Mouse (Mus musculus): ENCODE measurements around the gene Arhgap42. TPM values are rescaled to one million over a fixed set of nuclear protein-coding genes. Genes with fewer than 3 reads are reported as not detected.

The Arhgap42 gene
- total RNA-seq, 1 experiment, result 4.3 TPM

DNA sequence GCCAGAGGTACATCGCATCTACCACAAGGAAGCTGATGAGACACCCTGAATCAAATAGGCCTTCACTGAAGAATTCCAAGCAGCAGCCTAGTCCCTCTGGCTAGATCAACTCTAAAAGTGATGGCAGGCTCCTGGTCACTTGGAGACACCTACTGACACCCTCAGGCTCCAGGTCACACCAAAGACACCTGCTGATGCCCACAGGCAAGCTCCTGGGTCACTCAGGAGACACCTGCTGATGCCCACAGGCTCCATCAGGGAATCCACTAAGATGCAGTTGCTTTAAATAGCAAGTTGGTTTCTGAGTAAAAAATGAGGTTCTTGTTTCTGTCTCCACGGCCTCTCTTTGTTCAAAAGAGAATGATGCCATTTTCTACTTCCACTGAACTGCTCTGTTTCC lies 81.5 kb downstream of the Arhgap42 start:
- TF ChIP-seq ZNF384 (IDR thresholded peaks at IDR 0.05; ENCODE audit: low read depth, low read length) (no peak), MAFK (IDR thresholded peaks at IDR 0.05; ENCODE audit: insufficient read depth, low read depth, low read length) (no peak), HCFC1 (IDR thresholded peaks at IDR 0.05; ENCODE audit: borderline replicate concordance, insufficient read depth, low read length) (no peak), ZC3H11A (IDR thresholded peaks at IDR 0.05; ENCODE audit: borderline replicate concordance, low read depth, low read length) (no peak), CHD2 (IDR thresholded peaks at IDR 0.05; ENCODE audit: low read depth, low read length) (no peak)
- Histone ChIP-seq H3K27ac (ENCODE audit: insufficient read depth, low read depth, low read length, poor library complexity, severe bottlenecking) (no peak overlapping the region), H3K9ac (ENCODE audit: insufficient read depth, low read depth, low read length, poor library complexity, severe bottlenecking) (no peak overlapping the region), H3K4me3 (ENCODE audit: insufficient read depth in 1 of 2, low read depth in 1 of 2, low read length in 2 of 2, poor library complexity in 1 of 2, severe bottlenecking in 1 of 2) (no peak overlapping the region), H3K9me3 (ENCODE audit: control insufficient read depth, insufficient read depth, low read depth, low read length) (no peaks in the 10 kb centered on the region), H3K36me3 (ENCODE audit: control insufficient read depth, insufficient read depth, low read length, poor library complexity, severe bottlenecking) (no peaks in the 10 kb centered on the region), H3K4me1 (ENCODE audit: control insufficient read depth in 2 of 2, insufficient read depth in 2 of 2, low read length in 2 of 2, poor library complexity in 1 of 2) (peaks cover 0 to 2% of the 10 kb centered on the region in 2 experiments; a peak in 2 of 4 replicates)
- DNase-seq (ENCODE audit: low read depth, low spot score), result no peak
- in situ Hi-C loops (cut with MboI; ENCODE audit: low sequenced_read_pairs in 2 of 2, unreplicated experiment in 2 of 2), result no loop called here

DNA sequence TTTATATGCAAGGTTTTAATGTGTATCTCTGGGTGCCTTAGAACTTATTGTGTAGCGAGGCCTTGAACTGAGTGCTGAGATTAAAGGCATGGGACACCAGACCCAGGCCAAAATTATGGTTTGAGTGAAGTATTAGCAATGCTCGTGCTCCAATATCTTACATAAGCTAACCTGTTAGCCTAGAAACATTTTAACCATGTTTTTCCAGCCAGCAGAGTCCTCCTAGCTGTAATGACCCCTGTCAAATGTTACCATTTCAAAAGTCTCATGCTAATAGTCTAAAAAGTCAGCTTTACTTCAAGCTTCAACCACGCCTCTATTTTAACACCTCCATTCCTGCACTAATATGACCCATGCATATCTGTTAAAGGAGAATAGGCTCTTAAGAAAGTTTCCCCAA lies 84.3 kb downstream of the Arhgap42 start:
- Histone ChIP-seq H3K9me3 (ENCODE audit: control insufficient read depth, insufficient read depth, low read depth, low read length) (no peaks in the 10 kb centered on the region), H3K36me3 (ENCODE audit: control insufficient read depth, insufficient read depth, low read length, poor library complexity, severe bottlenecking) (no peaks in the 10 kb centered on the region), H3K9ac (ENCODE audit: insufficient read depth, low read depth, low read length, poor library complexity, severe bottlenecking) (no peak overlapping the region), H3K27ac (ENCODE audit: insufficient read depth, low read depth, low read length, poor library complexity, severe bottlenecking) (no peak overlapping the region), H3K4me3 (ENCODE audit: insufficient read depth in 1 of 2, low read depth in 1 of 2, low read length in 2 of 2, poor library complexity in 1 of 2, severe bottlenecking in 1 of 2) (no peak overlapping the region), H3K4me1 (ENCODE audit: control insufficient read depth in 2 of 2, insufficient read depth in 2 of 2, low read length in 2 of 2, poor library complexity in 1 of 2) (no peaks in the 10 kb centered on the region; a peak in 2 of 4 replicates)
- in situ Hi-C loops (cut with MboI; ENCODE audit: low sequenced_read_pairs in 2 of 2, unreplicated experiment in 2 of 2), result no loop called here
- TF ChIP-seq MAFK (IDR thresholded peaks at IDR 0.05; ENCODE audit: insufficient read depth, low read depth, low read length) (no peak), CHD2 (IDR thresholded peaks at IDR 0.05; ENCODE audit: low read depth, low read length) (no peak), HCFC1 (IDR thresholded peaks at IDR 0.05; ENCODE audit: borderline replicate concordance, insufficient read depth, low read length) (no peak), ZNF384 (IDR thresholded peaks at IDR 0.05; ENCODE audit: low read depth, low read length) (no peak), ZC3H11A (IDR thresholded peaks at IDR 0.05; ENCODE audit: borderline replicate concordance, low read depth, low read length) (no peak)
- no peak for DNase-seq (ENCODE audit: low read depth, low spot score)

DNA sequence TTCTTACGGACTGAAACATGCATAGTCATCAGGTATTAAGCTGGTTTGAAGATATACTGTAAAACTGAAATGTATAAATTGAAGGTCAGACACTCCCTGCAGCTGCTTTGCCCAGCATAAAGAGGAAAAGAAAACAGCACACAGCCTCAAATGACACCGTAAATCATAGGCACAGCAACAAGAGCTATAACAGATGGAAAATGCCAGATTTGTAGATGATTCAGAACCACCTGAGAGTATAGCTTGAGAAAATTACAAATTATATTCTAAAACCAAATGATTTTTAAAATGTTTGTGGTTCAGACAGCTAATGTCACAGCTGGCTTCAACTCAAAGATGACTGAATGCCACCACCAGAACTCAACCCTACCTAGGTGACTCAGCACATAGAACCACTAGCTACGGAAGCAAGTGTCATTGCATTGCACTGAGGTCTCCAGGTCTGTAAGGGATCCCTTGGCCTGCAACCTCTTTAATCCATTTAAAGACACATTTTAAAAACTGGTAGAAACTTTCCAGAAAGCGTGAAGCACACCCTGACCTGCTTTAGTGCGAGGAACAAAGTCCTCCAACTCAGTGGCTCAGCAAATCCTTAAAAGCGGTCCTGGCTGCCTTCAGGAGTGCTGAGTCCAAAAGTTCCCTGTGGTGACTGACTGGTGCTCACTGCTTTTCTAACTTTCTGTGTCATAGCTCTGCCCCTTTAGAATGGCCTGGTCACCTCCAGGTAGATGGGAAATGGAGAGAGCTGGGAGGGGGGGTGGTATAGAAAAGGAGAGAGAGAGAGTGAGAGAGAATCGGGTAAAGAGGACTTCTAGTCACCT lies 94.4 kb downstream of the Arhgap42 start:
- Histone ChIP-seq H3K4me1 (ENCODE audit: control insufficient read depth in 2 of 2, insufficient read depth in 2 of 2, low read length in 2 of 2, poor library complexity in 1 of 2) (no peaks in the 10 kb centered on the region), H3K4me3 (ENCODE audit: insufficient read depth in 1 of 2, low read depth in 1 of 2, low read length in 2 of 2, poor library complexity in 1 of 2, severe bottlenecking in 1 of 2) (no peak overlapping the region), H3K9me3 (ENCODE audit: control insufficient read depth, insufficient read depth, low read depth, low read length) (no peaks in the 10 kb centered on the region), H3K27ac (ENCODE audit: insufficient read depth, low read depth, low read length, poor library complexity, severe bottlenecking) (no peak overlapping the region), H3K9ac (ENCODE audit: insufficient read depth, low read depth, low read length, poor library complexity, severe bottlenecking) (no peak overlapping the region), H3K36me3 (ENCODE audit: control insufficient read depth, insufficient read depth, low read length, poor library complexity, severe bottlenecking) (no peaks in the 10 kb centered on the region)
- TF ChIP-seq HCFC1 (IDR thresholded peaks at IDR 0.05; ENCODE audit: borderline replicate concordance, insufficient read depth, low read length) (no peak), CHD2 (IDR thresholded peaks at IDR 0.05; ENCODE audit: low read depth, low read length) (no peak), MAFK (IDR thresholded peaks at IDR 0.05; ENCODE audit: insufficient read depth, low read depth, low read length) (no peak), ZC3H11A (IDR thresholded peaks at IDR 0.05; ENCODE audit: borderline replicate concordance, low read depth, low read length) (no peak), ZNF384 (IDR thresholded peaks at IDR 0.05; ENCODE audit: low read depth, low read length) (no peak)
- DNase-seq (ENCODE audit: low read depth, low spot score), result no peak
- in situ Hi-C loops (cut with MboI; ENCODE audit: low sequenced_read_pairs in 2 of 2, unreplicated experiment in 2 of 2), result no loop called here

DNA sequence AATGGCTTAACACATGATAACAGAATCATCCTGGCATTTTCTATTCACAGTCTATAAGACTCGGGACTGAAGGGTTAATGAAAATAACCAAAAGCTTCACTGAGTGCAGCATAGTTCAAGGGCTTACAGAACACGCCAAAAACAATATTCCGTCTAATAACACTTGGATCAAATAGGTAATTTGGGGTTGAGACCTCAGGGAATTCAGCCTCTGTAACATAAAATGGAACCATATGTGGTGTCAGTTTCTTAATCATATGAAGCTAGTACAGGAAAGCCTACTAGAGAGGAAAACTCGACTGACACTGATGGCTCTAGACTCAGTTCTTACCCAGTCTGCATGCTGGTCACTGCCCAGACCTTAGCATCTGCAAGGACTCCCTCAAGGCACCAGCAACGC lies 95.8 kb downstream of the Arhgap42 start:
- Histone ChIP-seq H3K9me3 (ENCODE audit: control insufficient read depth, insufficient read depth, low read depth, low read length) (no peaks in the 10 kb centered on the region), H3K27ac (ENCODE audit: insufficient read depth, low read depth, low read length, poor library complexity, severe bottlenecking) (no peak overlapping the region), H3K36me3 (ENCODE audit: control insufficient read depth, insufficient read depth, low read length, poor library complexity, severe bottlenecking) (no peaks in the 10 kb centered on the region), H3K4me1 (ENCODE audit: control insufficient read depth in 2 of 2, insufficient read depth in 2 of 2, low read length in 2 of 2, poor library complexity in 1 of 2) (no peaks in the 10 kb centered on the region), H3K4me3 (ENCODE audit: insufficient read depth in 1 of 2, low read depth in 1 of 2, low read length in 2 of 2, poor library complexity in 1 of 2, severe bottlenecking in 1 of 2) (no peak overlapping the region), H3K9ac (ENCODE audit: insufficient read depth, low read depth, low read length, poor library complexity, severe bottlenecking) (no peak overlapping the region)
- DNase-seq (ENCODE audit: low read depth, low spot score), result no peak
- TF ChIP-seq ZNF384 (IDR thresholded peaks at IDR 0.05; ENCODE audit: low read depth, low read length), result no peak
- in situ Hi-C loops (cut with MboI; ENCODE audit: low sequenced_read_pairs in 2 of 2, unreplicated experiment in 2 of 2), result no loop called here

DNA sequence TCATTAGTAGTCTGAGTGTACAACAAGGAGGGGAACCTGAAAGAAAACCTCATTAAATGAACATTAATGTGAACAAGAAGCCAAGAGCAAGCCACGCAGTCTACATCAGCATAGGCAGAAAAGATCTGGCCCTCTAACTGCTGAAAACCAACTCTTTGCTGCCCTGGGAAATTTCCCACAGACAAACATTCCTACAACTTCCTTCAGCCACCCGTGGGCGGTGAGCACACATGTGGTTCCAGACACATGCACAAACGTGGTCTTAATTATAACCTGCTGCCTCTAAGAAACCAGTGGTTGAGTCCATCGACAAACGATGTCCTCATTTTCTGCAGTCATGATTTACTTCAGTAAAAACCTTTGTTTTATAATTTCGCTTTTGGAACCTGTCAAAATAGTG lies 96.3 kb downstream of the Arhgap42 start:
- in situ Hi-C loops (cut with MboI; ENCODE audit: low sequenced_read_pairs in 2 of 2, unreplicated experiment in 2 of 2), result no loop called here
- Histone ChIP-seq H3K4me3 (ENCODE audit: insufficient read depth in 1 of 2, low read depth in 1 of 2, low read length in 2 of 2, poor library complexity in 1 of 2, severe bottlenecking in 1 of 2) (no peak overlapping the region), H3K4me1 (ENCODE audit: control insufficient read depth in 2 of 2, insufficient read depth in 2 of 2, low read length in 2 of 2, poor library complexity in 1 of 2) (no peaks in the 10 kb centered on the region), H3K36me3 (ENCODE audit: control insufficient read depth, insufficient read depth, low read length, poor library complexity, severe bottlenecking) (no peaks in the 10 kb centered on the region), H3K27ac (ENCODE audit: insufficient read depth, low read depth, low read length, poor library complexity, severe bottlenecking) (no peak overlapping the region), H3K9me3 (ENCODE audit: control insufficient read depth, insufficient read depth, low read depth, low read length) (no peaks in the 10 kb centered on the region), H3K9ac (ENCODE audit: insufficient read depth, low read depth, low read length, poor library complexity, severe bottlenecking) (no peak overlapping the region)
- no peak for DNase-seq (ENCODE audit: low read depth, low spot score)
- no peak for TF ChIP-seq HCFC1 (IDR thresholded peaks at IDR 0.05; ENCODE audit: borderline replicate concordance, insufficient read depth, low read length)
- TF ChIP-seq ZNF384 (IDR thresholded peaks at IDR 0.05; ENCODE audit: low read depth, low read length), result no peak
- TF ChIP-seq MAFK (IDR thresholded peaks at IDR 0.05; ENCODE audit: insufficient read depth, low read depth, low read length), result no peak
- no peak for TF ChIP-seq CHD2 (IDR thresholded peaks at IDR 0.05; ENCODE audit: low read depth, low read length)
- TF ChIP-seq ZC3H11A (IDR thresholded peaks at IDR 0.05; ENCODE audit: borderline replicate concordance, low read depth, low read length), result no peak
